Mouse (Mus musculus) kidney, postnatal 0 days (tissue): ENCODE data around the gene Npcd. TPM values are rescaled to one million over a fixed set of nuclear protein-coding genes. Genes with fewer than 3 reads are reported as not detected.

Source experiments
- ATAC-seq: fragments of 200-750 bp; cut with Nextera tagmentation; replicated peaks from 2 replicates; pipeline ENCODE4 v1.8.0; 2017; ENCODE audit warnings: low read depth, moderate number of reproducible peaks, moderate TSS enrichment, moderate library complexity; ENCODE audit not compliant: low FRiP score
- DNase-seq: peaks from one replicate; pipeline ENCODE4 v3.0.0-alpha.2; 2016; ENCODE audit warnings: low spot score
- H3K27ac ChIP-seq: fragments of 300-500 bp; sonication (generic); 2 replicates; pipeline ENCODE4 v1.5.1; 2014; ENCODE audit warnings: mild to moderate bottlenecking
- H3K27me3 ChIP-seq: fragments of 300-500 bp; sonication (generic); 2 replicates; pipeline ENCODE4 v1.6.1; 2014; ENCODE audit warnings: low read length, mixed read lengths; ENCODE audit not compliant: insufficient read depth
- H3K36me3 ChIP-seq: fragments of 300-500 bp; sonication (generic); 2 replicates; pipeline ENCODE4 v1.6.1; 2014; ENCODE audit warnings: low read length, mixed read lengths; ENCODE audit not compliant: insufficient read depth
- H3K4me1 ChIP-seq: fragments of 300-500 bp; sonication (generic); replicated peaks from 2 replicates; pipeline ENCODE4 v1.6.1; 2014; ENCODE audit warnings: antibody characterized with exemption, low read length, mixed read lengths; ENCODE audit not compliant: insufficient read depth
- H3K4me2 ChIP-seq: fragments of 300-500 bp; sonication (generic); 2 replicates; pipeline ENCODE4 v1.6.1; 2014; ENCODE audit warnings: mild to moderate bottlenecking, low read length, moderate library complexity, mixed read lengths
- H3K4me3 ChIP-seq: fragments of 300-500 bp; sonication (generic); replicated peaks from 2 replicates; pipeline ENCODE4 v1.5.1; 2014; ENCODE audit warnings: low read depth, low read length
- H3K9ac ChIP-seq: fragments of 300-500 bp; sonication (generic); 2 replicates; pipeline ENCODE4 v1.6.1; 2014; ENCODE audit warnings: low read depth, low read length
- H3K9me3 ChIP-seq: fragments of 300-500 bp; sonication (generic); replicated peaks from 2 replicates; pipeline ENCODE4 v1.6.1; 2016; ENCODE audit warnings: low read length, inconsistent platforms, mixed read lengths
- CTCF ChIP-seq: IDR thresholded peaks from 2 replicates; pipeline ENCODE4 v1.5.1; 2016; ENCODE audit warnings: antibody characterized with exemption, low read depth, mild to moderate bottlenecking, moderate library complexity
- whole genome bisulfite sequencing: fragments of 180-500 bp; shearing (Covaris S2); extraction: QIAGEN DNeasy Blood & Tissue Kit; methylation state at CpG from one replicate; pipeline ENCODE4 v1.1.7; 2014; 5-methylcytosine and 5-hydroxymethylcytosine counted together
- polyA plus RNA-seq: library from polyadenylated mRNA; unstranded; fragments of >200 nt; fragmentation: Nextera tagmentation; extraction: Ambion mirVana; gene quantifications from 2 replicates; pipeline ENCODE4 v1.2.1, GENCODE M21; 2015

Gene Npcd
- polyA plus RNA-seq, result 0.28 TPM in 1 of 2 replicates, not detected in the other

- peak within 1 kb of the TSS; percentile 92 for H3K27ac ChIP-seq
- peak; percentile 97 for DNase-seq
- H3K9me3 ChIP-seq, result no peaks in the 10 kb centered on the region
- TF ChIP-seq CTCF, result no peak
- H3K4me2 ChIP-seq, result peak within 1 kb of the TSS; percentile 98
- ATAC-seq, result peak; percentile 90
- peak within 1 kb of the TSS; percentile 83 for H3K9ac ChIP-seq
- under 1% methylated on average over 58 of the region's 58 CpGs for WGBS
- H3K36me3 ChIP-seq, result no peaks in the 10 kb centered on the region
- H3K27me3 ChIP-seq, result no peaks in the 10 kb centered on the region
- H3K4me3 ChIP-seq, result peak within 1 kb of the TSS; percentile 88
- H3K4me1 ChIP-seq, result peaks cover 15% of the 10 kb centered on the region
These were observed at the start of gene Npcd, which contains the start of gene Cbx6 for GRCm38 (mm10) chr15:79834130-79834880. TSS of gene Npcd (minus strand) at chr15:79834237. TSS of gene Cbx6 (minus strand) at chr15:79834688.

GRCm38 (mm10) chr15:79883352-79883822 lies 49.4 kb upstream of the Npcd start:
- peak overlapping the region; percentile 50; the same call in 1 of the 2 replicates for H3K9ac ChIP-seq
- DNase-seq, result peak; percentile 97
- peak overlapping the region; percentile 33 for H3K4me3 ChIP-seq
- peak overlapping the region; percentile 86 for H3K27ac ChIP-seq
- no peaks in the 10 kb centered on the region for H3K36me3 ChIP-seq
- no peaks in the 10 kb centered on the region for H3K9me3 ChIP-seq
- peaks cover 13% of the 10 kb centered on the region; the same call in 1 of the 2 replicates for H3K4me1 ChIP-seq
- WGBS, result under 1% methylated on average over 30 of the region's 30 CpGs
- no peaks in the 10 kb centered on the region for H3K27me3 ChIP-seq
- ATAC-seq, result peak; percentile 88
- peak overlapping the region; percentile 59 for H3K4me2 ChIP-seq
- peak; percentile 97 for TF ChIP-seq CTCF

GRCm38 (mm10) chr15:79882623-79883267 lies 48.7 kb upstream of the Npcd start:
- WGBS, result 21% methylated on average over 19 of the region's 19 CpGs
- H3K4me1 ChIP-seq, result peaks cover 13% of the 10 kb centered on the region; the same call in 1 of the 2 replicates
- H3K9me3 ChIP-seq, result no peaks in the 10 kb centered on the region
- H3K4me2 ChIP-seq, result peak overlapping the region; percentile 59
- no peak overlapping the region for H3K27ac ChIP-seq
- H3K36me3 ChIP-seq, result no peaks in the 10 kb centered on the region
- DNase-seq (no peak), ATAC-seq (no peak)
- peak overlapping the region; percentile 33 for H3K4me3 ChIP-seq
- H3K9ac ChIP-seq, result peak overlapping the region; percentile 28; the same call in 1 of the 2 replicates
- H3K27me3 ChIP-seq, result no peaks in the 10 kb centered on the region
- TF ChIP-seq CTCF, result no peak

- no peak overlapping the region for H3K4me2 ChIP-seq
- 92% methylated on average over 3 of the region's 3 CpGs for WGBS
- DNase-seq, result no peak
- no peak overlapping the region for H3K4me3 ChIP-seq
- ATAC-seq, result no peak
- no peak for TF ChIP-seq CTCF
- no peaks in the 10 kb centered on the region for H3K9me3 ChIP-seq
- no peaks in the 10 kb centered on the region for H3K36me3 ChIP-seq
- no peaks in the 10 kb centered on the region for H3K27me3 ChIP-seq
- no peak overlapping the region for H3K9ac ChIP-seq
- no peak overlapping the region for H3K27ac ChIP-seq
- H3K4me1 ChIP-seq, result peaks cover 13% of the 10 kb centered on the region; the same call in 1 of the 2 replicates
These were observed 46.4 kb upstream of the Npcd start for GRCm38 (mm10) chr15:79880477-79880876.

- ATAC-seq, result no peak; the same call in 1 of the 2 replicates
- peak overlapping the region; percentile 35 for H3K4me2 ChIP-seq
- H3K9ac ChIP-seq, result no peak overlapping the region
- WGBS, result 21% methylated on average over 13 of the region's 13 CpGs
- no peak for TF ChIP-seq CTCF
- H3K27me3 ChIP-seq, result no peaks in the 10 kb centered on the region
- peak overlapping the region; percentile 88 for H3K27ac ChIP-seq
- H3K4me1 ChIP-seq, result peaks cover 13% of the 10 kb centered on the region; the same call in 1 of the 2 replicates
- DNase-seq, result peak; percentile 83
- no peaks in the 10 kb centered on the region for H3K36me3 ChIP-seq
- no peaks in the 10 kb centered on the region for H3K9me3 ChIP-seq
- H3K4me3 ChIP-seq, result 0 out of 2 replicates have a peak overlapping the region, but pooled peaks have one; percentile 4
These were observed 45.3 kb upstream of the Npcd start for GRCm38 (mm10) chr15:79879319-79879718.

- ATAC-seq, result no peak; the same call in 1 of the 2 replicates
- 43% methylated on average over 6 of the region's 6 CpGs for WGBS
- peak; percentile 33 for DNase-seq
- Histone ChIP-seq H3K4me3 (0 out of 2 replicates have a peak overlapping the region, but pooled peaks have one; percentile 4), H3K4me2 (peak overlapping the region; percentile 35), H3K9me3 (no peaks in the 10 kb centered on the region), H3K27me3 (no peaks in the 10 kb centered on the region), H3K36me3 (no peaks in the 10 kb centered on the region), H3K9ac (no peak overlapping the region), H3K4me1 (peaks cover 13% of the 10 kb centered on the region; the same call in 1 of the 2 replicates), H3K27ac (peak overlapping the region; percentile 88)
- TF ChIP-seq CTCF, result no peak
These were observed 44.7 kb upstream of the Npcd start for GRCm38 (mm10) chr15:79878725-79879136.
